Mouse (Mus musculus) heart, adult 2 months (tissue): ENCODE results near the gene Btnl2. TPM values are rescaled to one million over a fixed set of nuclear protein-coding genes. Genes with fewer than 3 reads are reported as not detected.

Experiments used
- DNase-seq, 2 experiments: peaks; one replicate each; pipeline ENCODE4 v3.0.0; 2021
- H3K27ac ChIP-seq: fragments of 200-600 bp; 2 replicates; pipeline ENCODE4 v1.8.1; 2022
- H3K27me3 ChIP-seq: fragments of 200-500 bp; 2 replicates; pipeline ENCODE4 v1.6.1; 2012; ENCODE audit warnings: mild to moderate bottlenecking, low read length, inconsistent platforms, mixed read lengths; ENCODE audit not compliant: control insufficient read depth, insufficient read depth
- H3K36me3 ChIP-seq: fragments of 200-500 bp; 2 replicates; pipeline ENCODE4 v1.6.1; 2012; ENCODE audit warnings: low read length, inconsistent platforms; ENCODE audit not compliant: control insufficient read depth, insufficient read depth
- H3K4me1 ChIP-seq: fragments of 200-500 bp; 2 replicates; pipeline ENCODE4 v1.6.1; 2011; ENCODE audit warnings: low read length; ENCODE audit not compliant: control insufficient read depth, insufficient read depth
- H3K4me3 ChIP-seq: fragments of 200-600 bp; 2 replicates; pipeline ENCODE4 v1.8.1; 2022
- H3K79me2 ChIP-seq: fragments of 200-500 bp; replicated peaks from 2 replicates; pipeline ENCODE4 v1.6.1; 2012; ENCODE audit warnings: mild to moderate bottlenecking, inconsistent platforms, low read length, moderate library complexity, mixed read lengths; ENCODE audit not compliant: control insufficient read depth, insufficient read depth
- H3K9ac ChIP-seq: fragments of 200-500 bp; 2 replicates; pipeline ENCODE4 v1.6.1; 2012; ENCODE audit warnings: low read depth, mild to moderate bottlenecking, control low read depth, inconsistent platforms, low read length, mixed read lengths
- CTCF ChIP-seq: fragments of 200-600 bp; IDR thresholded peaks from 2 replicates; pipeline ENCODE4 v1.8.1; 2022; ENCODE audit warnings: antibody characterized with exemption, mild to moderate bottlenecking, moderate library complexity
- EP300 ChIP-seq: fragments of 200-500 bp; IDR thresholded peaks from 2 replicates; pipeline ENCODE4 v1.6.1; 2011; ENCODE audit warnings: low read depth, low read length, control low read depth; ENCODE audit not compliant: insufficient read depth
- POLR2A ChIP-seq: fragments of 200-500 bp; IDR thresholded peaks from 2 replicates; pipeline ENCODE4 v1.6.1; 2011; ENCODE audit warnings: mild to moderate bottlenecking, low read depth, low read length, control low read depth; ENCODE audit not compliant: insufficient read depth
- WGBS: fragments of 180-500 bp; shearing (Covaris S2); methylation state at CpG from one replicate; pipeline ENCODE4 v1.1.7; 2018; 5-methylcytosine and 5-hydroxymethylcytosine counted together
- intact Hi-C: fragments of 180-260 bp; cut with DNase I; formaldehyde crosslinking; loops from one replicate; pipeline ENCODE4 v1.15.1; 2025
- polyA plus RNA-seq: library from polyadenylated mRNA; depleted of rRNA; stranded (reverse); fragments of >200 nt; gene quantifications from 2 replicates; pipeline ENCODE4 v1.2.3, GENCODE M21; 2012; rRNA removed
- total RNA-seq, 2 experiments: library from RNA; stranded (reverse); gene quantifications; 2 replicates each; pipeline ENCODE4 v1.2.3; 2021

The Btnl2 gene
- total and polyA plus RNA-seq, 3 experiments = 0.31 to 0.44 (median 0.41) TPM

DNA sequence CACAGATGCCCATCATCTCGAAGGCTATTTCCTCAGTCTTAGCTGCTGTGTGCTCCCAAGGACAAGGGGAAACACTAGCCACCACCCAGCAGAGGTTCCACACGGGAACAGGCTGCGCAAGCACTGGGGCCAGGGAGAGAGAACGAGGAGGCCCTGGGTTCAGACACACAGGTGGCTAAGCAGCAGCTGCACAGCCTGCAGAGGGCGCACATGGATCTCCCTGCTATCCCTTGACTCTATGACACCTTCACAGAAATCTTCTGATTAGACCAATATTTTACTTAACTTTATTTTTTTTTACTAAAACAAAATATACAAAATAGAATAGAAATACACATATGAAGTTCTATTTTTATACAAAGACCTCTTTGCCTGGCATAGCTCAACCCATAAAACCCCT is 42.7 kb downstream of the Btnl2 start:
- H3K27me3 ChIP-seq = no peaks in the 10 kb centered on the region; the same call in 1 of the 2 replicates
- TF ChIP-seq EP300 = no peak
- no peak for TF ChIP-seq POLR2A
- peak; percentile 34 for TF ChIP-seq CTCF
- no peak overlapping the region for H3K9ac ChIP-seq
- no peaks in the 10 kb centered on the region for H3K36me3 ChIP-seq
- intact Hi-C loops = no loop called here
- no peaks in the 10 kb centered on the region for H3K79me2 ChIP-seq
- no peak overlapping the region for H3K27ac ChIP-seq
- peaks cover 2% of the 10 kb centered on the region; the same call in 1 of the 2 replicates for H3K4me1 ChIP-seq
- no peak for DNase-seq
- no peak overlapping the region for H3K4me3 ChIP-seq
- WGBS = 62% methylated on average over 5 of the region's 5 CpGs

DNA sequence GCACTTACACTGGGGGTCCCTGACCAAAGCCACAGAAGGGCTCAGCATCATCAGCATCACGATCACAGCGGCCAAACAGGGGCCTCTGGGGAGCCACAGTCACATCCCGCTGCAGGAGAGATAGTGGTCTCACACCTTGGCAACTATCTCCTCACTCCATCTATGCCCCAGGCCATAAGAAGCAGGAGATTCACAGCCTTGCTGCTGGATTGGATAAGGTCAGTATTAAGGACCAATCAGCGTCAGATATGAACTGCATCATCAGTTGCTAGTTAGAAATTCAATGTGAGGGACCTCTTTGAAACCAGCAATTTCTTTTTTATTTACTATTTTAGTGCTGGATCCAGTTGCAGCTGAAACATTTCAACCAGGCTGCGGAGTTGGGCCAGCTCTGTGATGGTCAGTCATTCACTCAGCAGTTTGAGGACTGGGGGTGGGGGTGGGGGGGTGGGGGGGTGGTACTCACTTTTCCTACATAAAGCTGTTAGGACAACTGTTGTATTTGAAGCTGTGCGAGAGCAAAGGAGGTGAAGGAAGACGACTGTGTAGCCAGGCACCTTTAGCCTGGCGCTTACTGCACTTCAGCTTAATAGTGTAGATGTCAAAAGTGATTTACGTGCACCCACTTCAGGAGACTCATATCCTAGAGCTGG is 43.6 kb downstream of the Btnl2 start:
- DNase-seq = peak; percentile 23 to 26
- no peak overlapping the region for H3K9ac ChIP-seq
- H3K4me1 ChIP-seq = peaks cover 2% of the 10 kb centered on the region; the same call in 1 of the 2 replicates
- H3K27me3 ChIP-seq = no peaks in the 10 kb centered on the region; the same call in 1 of the 2 replicates
- H3K79me2 ChIP-seq = no peaks in the 10 kb centered on the region
- intact Hi-C loops = no loop called here
- WGBS = 18% methylated on average over 9 of the region's 9 CpGs
- no peaks in the 10 kb centered on the region for H3K36me3 ChIP-seq
- H3K4me3 ChIP-seq = peak overlapping the region; percentile 57; the same call in 1 of the 2 replicates
- no peak overlapping the region; the same call in 1 of the 2 replicates for H3K27ac ChIP-seq
- TF ChIP-seq EP300 = no peak
- TF ChIP-seq POLR2A = no peak
- no peak for TF ChIP-seq CTCF

DNA sequence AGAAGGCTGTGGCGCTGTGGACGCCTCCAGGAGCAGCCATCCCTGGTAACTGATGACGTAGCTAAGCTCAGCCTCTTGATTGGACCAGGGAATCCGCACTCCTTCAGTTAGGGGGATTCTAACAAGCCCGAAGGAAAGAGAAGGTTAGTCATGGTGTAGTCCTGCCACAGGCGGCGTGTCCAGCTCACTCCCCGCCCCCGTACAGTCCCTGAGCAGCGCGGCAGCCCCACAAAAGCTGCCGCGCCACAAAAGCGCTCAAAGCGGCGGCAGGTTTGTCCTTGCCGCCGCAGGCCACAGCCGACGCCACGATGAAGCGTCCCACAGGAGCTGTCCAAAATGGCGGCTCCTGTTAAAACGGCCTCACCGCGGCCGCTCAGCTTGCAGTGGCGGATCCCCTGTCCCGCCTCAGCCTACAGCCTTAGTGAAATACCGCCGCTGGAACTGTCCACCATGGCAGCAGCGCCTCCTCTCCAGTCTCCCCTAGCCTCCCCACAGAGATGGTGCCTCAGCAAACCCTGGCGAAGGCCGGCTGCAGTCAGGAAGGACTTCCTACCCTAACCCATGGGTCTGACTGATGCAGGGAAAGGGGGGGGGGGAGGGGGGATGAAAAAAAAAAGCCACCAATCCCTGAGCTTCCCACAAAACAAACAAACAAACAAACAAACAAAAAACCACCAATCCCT is 44.2 kb downstream of the Btnl2 start, which contains the start of gene BC051142:
Gene BC051142, plus strand, starts transcription at position 110 of the 683 bp plus-strand sequence.
- Histone ChIP-seq H3K27ac (peak within 1 kb of the TSS; percentile 69), H3K4me3 (peak within 1 kb of the TSS; percentile 57), H3K79me2 (no peaks in the 10 kb centered on the region), H3K4me1 (peaks cover 2% of the 10 kb centered on the region; the same call in 1 of the 2 replicates), H3K9ac (peak within 1 kb of the TSS; percentile 60), H3K36me3 (no peaks in the 10 kb centered on the region), H3K27me3 (no peaks in the 10 kb centered on the region; the same call in 1 of the 2 replicates)
- intact Hi-C loops = no loop called here
- peak; percentile 75 to 83 for DNase-seq
- WGBS = 12% methylated on average over 34 of the region's 34 CpGs
- TF ChIP-seq POLR2A (0 out of 2 replicates have a peak, but pooled peaks have one; percentile 46), EP300 (no peak)

DNA sequence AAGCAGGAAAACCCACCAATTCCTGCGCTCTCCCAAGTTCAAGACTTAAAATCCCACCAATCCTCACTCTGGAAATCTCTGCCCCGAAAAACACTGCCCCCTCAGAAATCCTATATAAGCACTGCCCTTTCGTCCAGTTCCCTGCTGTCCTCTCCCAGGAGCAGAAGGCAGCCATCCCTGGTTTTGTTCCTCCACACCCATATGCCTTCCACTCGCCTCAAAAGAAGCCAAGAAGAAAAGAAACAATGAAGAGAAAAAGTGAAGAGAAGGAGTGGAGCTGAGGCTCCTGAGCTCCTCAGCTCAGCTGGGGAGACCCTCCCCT is 44.7 kb downstream of the Btnl2 start:
- no peak overlapping the region for H3K9ac ChIP-seq
- TF ChIP-seq EP300 (no peak), CTCF (no peak), POLR2A (no peak)
- no peak for DNase-seq
- H3K4me1 ChIP-seq = peaks cover 2% of the 10 kb centered on the region; the same call in 1 of the 2 replicates
- H3K79me2 ChIP-seq = no peaks in the 10 kb centered on the region
- no peak overlapping the region for H3K4me3 ChIP-seq
- 56% methylated on average over 4 of the region's 4 CpGs for WGBS
- no peaks in the 10 kb centered on the region for H3K36me3 ChIP-seq
- H3K27ac ChIP-seq = no peak overlapping the region
- intact Hi-C loops = no loop called here
- H3K27me3 ChIP-seq = no peaks in the 10 kb centered on the region; the same call in 1 of the 2 replicates

DNA sequence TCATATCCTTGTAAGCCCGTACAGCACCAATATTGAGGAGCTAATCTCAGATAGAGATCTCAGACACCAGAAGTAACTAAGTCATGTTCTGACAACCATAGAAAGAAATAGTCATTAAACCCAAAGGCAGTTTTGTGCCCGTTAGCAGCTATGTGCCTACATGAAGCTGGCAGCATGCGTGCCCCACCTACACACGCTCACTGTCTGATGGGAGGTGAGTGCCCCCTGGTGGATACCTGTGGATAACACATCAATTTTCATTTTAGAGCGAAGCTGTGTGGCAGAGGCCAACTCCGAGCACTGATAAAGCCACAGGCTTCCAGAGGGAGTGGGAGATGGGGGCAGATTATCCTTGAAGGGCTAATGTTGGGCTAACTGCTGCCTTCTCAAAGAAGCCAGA is 56.5 kb downstream of the Btnl2 start:
- TF ChIP-seq CTCF (peak; percentile 87), EP300 (no peak), POLR2A (no peak)
- 16% methylated on average over 6 of the region's 6 CpGs for WGBS
- no peaks in the 10 kb centered on the region for H3K36me3 ChIP-seq
- H3K79me2 ChIP-seq = no peaks in the 10 kb centered on the region
- H3K27me3 ChIP-seq = no peaks in the 10 kb centered on the region
- intact Hi-C loops = loop anchor here (1.0 to 2.0 kb wide), 2 partner anchors 23 to 60 kb away; no protein-coding TSS in a partner anchor
- H3K9ac ChIP-seq = no peak overlapping the region
- DNase-seq = peak; percentile 35 to 60
- no peak overlapping the region for H3K4me3 ChIP-seq
- no peak overlapping the region for H3K27ac ChIP-seq
- no peaks in the 10 kb centered on the region for H3K4me1 ChIP-seq

Other genes with a start within 250 kb of the Btnl2 start
- 1 to 10 TPM; 4.0 to 7.5 TPM for gene H2-DMa, start 235.3 kb upstream of the Btnl2 start, total RNA-seq
- gene H2-DMa, start 235.3 kb upstream of the Btnl2 start, polyA plus RNA-seq = 12.2 and 21.3 TPM in 2 replicates
- gene Brd2, start 232.2 kb upstream of the Btnl2 start, total RNA-seq = 10 to 100 TPM; 67.6 to 71.1 TPM
- gene Brd2, start 232.2 kb upstream of the Btnl2 start, polyA plus RNA-seq = 78.9 and 118 TPM in 2 replicates
- gene H2-DMb2, start 211.5 kb upstream of the Btnl2 start, total RNA-seq = 1 to 10 TPM; 2.1 to 2.3 TPM
- 2.3 and 7.6 TPM in 2 replicates for gene H2-DMb2, start 211.5 kb upstream of the Btnl2 start, polyA plus RNA-seq
- 1 to 10 TPM; 1.6 to 2.2 TPM for gene H2-DMb1, start 201.8 kb upstream of the Btnl2 start, total RNA-seq
- 8.9 and 19.1 TPM in 2 replicates for gene H2-DMb1, start 201.8 kb upstream of the Btnl2 start, polyA plus RNA-seq
- gene Tap1, start 167.3 kb upstream of the Btnl2 start, total RNA-seq = 1 to 10 TPM; 3.4 to 7.2 TPM
- 10.9 and 11.7 TPM in 2 replicates for gene Tap1, start 167.3 kb upstream of the Btnl2 start, polyA plus RNA-seq
- gene Psmb9, start 167.1 kb upstream of the Btnl2 start, total RNA-seq = 10 to 100 TPM in 1 of 2 experiments, 1 to 10 TPM in 1; 6.9 to 13.5 TPM
- gene Psmb9, start 167.1 kb upstream of the Btnl2 start, polyA plus RNA-seq = 16.0 and 20.5 TPM in 2 replicates
- 10 to 100 TPM; 12.3 to 18.9 TPM for gene Psmb8, start 157.1 kb upstream of the Btnl2 start, total RNA-seq
- 33.5 and 44.2 TPM in 2 replicates for gene Psmb8, start 157.1 kb upstream of the Btnl2 start, polyA plus RNA-seq
- gene Tap2, start 151.3 kb upstream of the Btnl2 start, total RNA-seq = 10 to 100 TPM; 26.1 to 31.2 TPM
- gene Tap2, start 151.3 kb upstream of the Btnl2 start, polyA plus RNA-seq = 25.0 and 26.5 TPM in 2 replicates
- 1 to 10 TPM in 1 of 2 experiments, under 1 TPM in 1; 0.55 to 1.0 TPM for gene H2-Ob, start 115.9 kb upstream of the Btnl2 start, total RNA-seq
- gene H2-Ob, start 115.9 kb upstream of the Btnl2 start, polyA plus RNA-seq = 3.5 and 6.2 TPM in 2 replicates
- 10 to 100 TPM; 21.1 to 25.7 TPM for gene H2-Ab1, start 97.1 kb upstream of the Btnl2 start, total RNA-seq
- gene H2-Ab1, start 97.1 kb upstream of the Btnl2 start, polyA plus RNA-seq = 114 and 190 TPM in 2 replicates
- 10 to 100 TPM; 26.8 to 38.4 TPM for gene H2-Aa, start 67.0 kb upstream of the Btnl2 start, total RNA-seq
- 99.0 and 141 TPM in 2 replicates for gene H2-Aa, start 67.0 kb upstream of the Btnl2 start, polyA plus RNA-seq
- 10 to 100 TPM; 28.9 to 36.5 TPM for gene H2-Eb1, start 49.0 kb upstream of the Btnl2 start, total RNA-seq
- 49.5 and 74.4 TPM in 2 replicates for gene H2-Eb1, start 49.0 kb upstream of the Btnl2 start, polyA plus RNA-seq
- not detected for gene H2-Eb2, start 29.2 kb upstream of the Btnl2 start, total RNA-seq
- 0.09 and 0.33 TPM in 2 replicates for gene H2-Eb2, start 29.2 kb upstream of the Btnl2 start, polyA plus RNA-seq
- not detected for gene Btnl1, start 22.3 kb downstream of the Btnl2 start, total RNA-seq
- not detected in 2 replicates for gene Btnl1, start 22.3 kb downstream of the Btnl2 start, polyA plus RNA-seq
- gene BC051142, start 44.0 kb downstream of the Btnl2 start, total RNA-seq = not detected
- 0.94 and 1.1 TPM in 2 replicates for gene BC051142, start 44.0 kb downstream of the Btnl2 start, polyA plus RNA-seq
- not detected for gene Btnl4, start 122.5 kb downstream of the Btnl2 start, total RNA-seq
- not detected in 2 replicates for gene Btnl4, start 122.5 kb downstream of the Btnl2 start, polyA plus RNA-seq
- not detected for gene Btnl6, start 162.5 kb downstream of the Btnl2 start, total RNA-seq
- gene Btnl6, start 162.5 kb downstream of the Btnl2 start, polyA plus RNA-seq = not detected in 2 replicates
- 10 to 100 TPM; 30.4 to 32.3 TPM for gene Notch4, start 209.4 kb downstream of the Btnl2 start, total RNA-seq
- 21.4 and 24.8 TPM in 2 replicates for gene Notch4, start 209.4 kb downstream of the Btnl2 start, polyA plus RNA-seq
- 1 to 10 TPM; 3.9 to 5.2 TPM for gene Gpsm3, start 235.0 kb downstream of the Btnl2 start, total RNA-seq
- gene Gpsm3, start 235.0 kb downstream of the Btnl2 start, polyA plus RNA-seq = 4.4 and 6.4 TPM in 2 replicates
- gene Pbx2, start 236.4 kb downstream of the Btnl2 start, total RNA-seq = 10 to 100 TPM; 16.1 to 18.4 TPM
- 22.1 and 28.3 TPM in 2 replicates for gene Pbx2, start 236.4 kb downstream of the Btnl2 start, polyA plus RNA-seq
- under 1 TPM; 0.14 to 0.18 TPM for gene Ager, start 243.0 kb downstream of the Btnl2 start, total RNA-seq
- gene Ager, start 243.0 kb downstream of the Btnl2 start, polyA plus RNA-seq = 0.38 and 2.2 TPM in 2 replicates
- gene Rnf5, start 248.9 kb downstream of the Btnl2 start, total RNA-seq = 10 to 100 TPM; 37.6 to 40.4 TPM
- 71.7 and 92.2 TPM in 2 replicates for gene Rnf5, start 248.9 kb downstream of the Btnl2 start, polyA plus RNA-seq
- 10 to 100 TPM; 64.8 to 68.9 TPM for gene Agpat1, start 249.4 kb downstream of the Btnl2 start, total RNA-seq
- gene Agpat1, start 249.4 kb downstream of the Btnl2 start, polyA plus RNA-seq = 178 and 184 TPM in 2 replicates